Mouse (Mus musculus) monocyte, adult 5-6 weeks (primary cell): ENCODE measurements around the gene Ube2h. TPM values are rescaled to one million over a fixed set of nuclear protein-coding genes. Genes with fewer than 3 reads are reported as not detected.
A peak's percentile ranks its signal among the peaks of the same experiment; 100 is the strongest.

ENCODE experiments used
- ATAC-seq: fragments of 153-309, 156-312 bp; replicated peaks from 2 replicates; pipeline ENCODE4 v1.8.0; 2017; ENCODE audit warnings: mild to moderate bottlenecking; ENCODE audit not compliant: low TSS enrichment, insufficient number of reproducible peaks, severe bottlenecking, poor library complexity, low FRiP score
- total RNA-seq: library from RNA; stranded (forward); fragments of 200-1000, 200-491, 200-594 nt; gene quantifications from 3 replicates; pipeline ENCODE4 v1.2.3, GENCODE M21; 2017

The Ube2h gene
- total RNA-seq, 1 experiment from 2014 or later, result 69.4 TPM

DNA sequence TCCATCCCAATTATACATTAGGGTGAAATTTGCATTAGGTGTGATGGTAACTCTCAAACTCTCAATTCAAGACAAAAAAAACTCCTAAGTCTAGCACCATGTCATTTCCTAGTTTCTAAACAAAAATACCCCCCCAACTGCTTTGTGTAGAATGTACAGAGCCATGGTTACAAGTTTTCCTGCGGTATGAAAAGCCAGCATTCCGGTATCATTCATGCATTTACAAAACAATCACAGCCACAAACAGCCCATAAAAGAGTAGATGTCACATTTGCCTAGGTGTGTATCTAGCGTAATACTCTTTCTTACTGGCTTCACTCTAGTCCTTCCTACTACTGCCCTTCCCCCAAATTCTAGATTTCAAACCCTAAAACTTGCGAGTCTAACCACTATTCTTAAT is 2.2 kb downstream of the Ube2h start:
- ATAC-seq, result no peak

DNA sequence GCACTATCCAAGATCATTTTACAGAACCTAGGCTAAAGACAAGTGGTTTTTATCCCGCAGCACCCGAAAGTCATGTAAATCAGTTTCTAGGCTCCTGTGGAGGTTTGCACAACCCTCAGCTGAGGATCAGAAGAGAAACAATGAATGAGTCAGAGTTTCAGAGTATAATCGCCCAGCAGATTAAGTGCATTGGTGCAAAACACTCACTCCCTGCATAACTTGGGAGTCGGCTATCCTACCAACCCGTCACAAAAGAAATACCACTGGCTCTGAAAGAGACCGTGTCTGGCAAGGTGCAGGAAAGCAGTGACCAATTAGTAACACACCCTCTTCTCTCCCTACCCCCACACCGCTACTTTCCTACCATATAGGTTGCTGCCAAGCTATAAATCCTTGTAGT is 3.4 kb downstream of the Ube2h start:
- no peak for ATAC-seq

DNA sequence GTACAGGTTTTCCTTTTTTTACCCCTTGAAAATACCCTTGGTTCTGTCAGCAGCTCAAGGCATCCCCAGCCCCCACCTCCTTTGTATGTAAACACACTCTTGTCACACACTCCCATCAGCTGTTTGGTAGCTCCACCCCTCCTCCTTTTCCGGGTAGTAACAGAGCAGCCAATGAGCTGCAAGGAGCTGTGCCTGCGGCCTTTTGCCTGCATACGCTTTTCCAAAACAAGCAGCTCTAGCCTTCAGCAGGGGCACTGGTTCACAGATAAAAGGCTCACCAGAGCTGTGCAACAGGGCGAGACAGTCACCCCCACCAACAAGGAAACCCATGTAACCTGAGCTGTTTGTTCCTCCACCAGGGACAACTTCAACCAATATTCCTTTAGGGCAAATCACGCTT is 4.0 kb downstream of the Ube2h start:
- ATAC-seq, result peak; percentile 79

DNA sequence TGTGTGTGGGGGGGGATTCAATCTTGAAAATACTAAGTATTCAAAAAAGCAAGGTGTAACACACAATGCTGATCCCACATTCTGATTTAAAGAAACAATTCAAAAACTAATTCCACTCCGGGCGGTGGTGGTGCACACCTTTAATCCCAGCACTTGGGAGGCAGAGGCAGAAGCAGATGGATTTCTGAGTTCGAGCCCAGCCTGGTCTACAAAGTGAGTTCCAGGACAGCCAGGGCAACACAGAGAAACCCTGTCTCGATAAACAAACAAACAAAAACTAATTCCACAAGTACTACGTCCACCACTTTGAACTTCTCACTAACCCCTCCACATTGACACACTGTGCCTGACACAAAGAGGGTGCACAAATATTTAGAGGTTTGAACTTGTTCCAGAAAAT is 4.7 kb downstream of the Ube2h start:
- no peak for ATAC-seq

DNA sequence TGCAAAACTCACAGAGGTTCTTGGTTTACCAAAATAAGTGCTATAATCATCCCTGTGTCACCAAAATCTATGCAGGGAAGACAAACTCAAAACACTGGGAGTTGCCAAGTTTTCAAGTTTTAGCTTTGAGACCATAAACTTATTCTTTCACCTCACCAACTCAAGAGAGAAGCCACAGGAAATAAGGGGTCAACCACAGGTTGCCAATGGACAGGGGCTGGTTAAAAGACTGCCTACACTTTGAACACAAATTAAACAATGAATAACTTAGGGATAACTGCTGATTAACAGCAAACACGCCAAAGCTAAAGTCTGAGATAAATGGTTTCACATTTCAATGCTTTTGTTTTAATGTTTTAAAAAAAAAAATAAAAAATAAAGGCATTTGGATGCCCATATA is 5.2 kb downstream of the Ube2h start:
- ATAC-seq, result no peak

DNA sequence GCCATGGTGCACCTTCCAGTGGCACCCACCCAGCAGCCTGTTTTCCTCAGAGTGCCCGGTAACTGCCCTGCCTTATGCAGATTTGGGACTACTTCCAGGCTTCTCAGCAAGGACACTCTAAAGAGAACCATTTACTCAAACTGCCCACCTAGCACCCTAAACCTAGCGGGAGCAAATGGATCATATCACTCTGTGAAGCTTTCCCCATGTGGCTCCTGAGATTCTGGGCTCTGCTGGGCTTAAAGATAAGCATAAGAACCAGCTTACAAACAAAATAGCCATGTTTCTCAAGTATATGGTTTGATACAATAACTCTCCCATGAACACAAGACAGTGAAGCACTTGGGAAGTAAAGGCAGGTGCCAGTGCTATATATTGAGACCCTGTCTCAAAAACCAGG is 11.8 kb downstream of the Ube2h start:
- ATAC-seq, result no peak

DNA sequence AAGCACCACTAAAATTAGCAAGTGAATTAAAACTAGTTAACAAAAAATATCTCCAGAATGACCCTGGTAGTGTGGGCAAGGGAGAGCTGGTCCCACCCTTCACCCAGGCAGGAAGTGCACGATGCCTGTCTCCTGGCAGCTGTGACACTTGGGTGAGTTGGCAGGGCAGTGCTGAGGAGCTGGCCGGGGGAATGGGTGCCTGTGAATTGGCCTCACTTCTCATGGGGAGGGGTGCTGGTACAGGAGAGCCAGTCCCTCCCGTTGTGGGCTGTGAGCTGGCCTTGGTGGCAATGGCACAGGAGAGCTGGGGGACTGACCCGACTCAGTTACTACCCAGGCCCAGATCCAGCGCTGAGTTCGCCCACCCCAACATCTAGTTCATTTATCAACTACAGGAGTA is 16.4 kb downstream of the Ube2h start:
- ATAC-seq, result no peak

DNA sequence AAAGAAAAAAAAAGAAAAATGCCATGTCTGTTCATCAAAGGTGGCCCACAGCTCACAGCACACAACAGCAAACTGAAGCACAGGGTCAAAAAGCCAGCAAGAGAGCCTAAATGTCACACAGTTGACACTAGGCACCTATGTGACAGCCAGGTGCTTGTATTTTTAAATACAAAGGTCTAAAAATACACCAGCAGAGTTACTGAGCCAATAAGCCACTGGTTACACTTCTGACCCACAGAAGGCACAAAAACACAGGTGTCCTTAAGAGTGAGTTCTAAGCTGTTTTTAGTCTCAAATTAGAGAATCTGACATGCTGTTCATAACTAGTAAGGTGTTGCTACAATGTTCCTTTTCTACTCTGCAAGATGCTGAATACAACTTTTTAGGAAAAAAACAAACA is 17.7 kb downstream of the Ube2h start:
- no peak for ATAC-seq

DNA sequence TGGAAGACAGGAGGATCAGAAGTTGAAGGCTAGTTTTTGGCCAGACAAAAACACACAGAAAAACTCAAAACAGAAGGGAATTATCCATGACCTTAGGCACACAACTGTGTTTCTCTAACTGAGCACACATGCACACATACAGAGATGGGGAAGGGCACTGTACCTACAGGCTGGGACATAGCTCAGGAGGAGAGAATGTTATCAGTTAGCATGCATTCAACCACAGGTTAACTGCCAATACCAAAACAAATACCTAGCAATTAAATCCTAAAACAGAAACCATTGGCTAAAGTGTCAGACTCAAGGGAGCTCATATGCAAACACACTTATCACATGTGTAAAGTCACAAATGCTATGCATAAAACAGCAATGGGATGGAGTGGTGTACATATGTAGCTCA is 20.2 kb downstream of the Ube2h start:
- no peak for ATAC-seq

DNA sequence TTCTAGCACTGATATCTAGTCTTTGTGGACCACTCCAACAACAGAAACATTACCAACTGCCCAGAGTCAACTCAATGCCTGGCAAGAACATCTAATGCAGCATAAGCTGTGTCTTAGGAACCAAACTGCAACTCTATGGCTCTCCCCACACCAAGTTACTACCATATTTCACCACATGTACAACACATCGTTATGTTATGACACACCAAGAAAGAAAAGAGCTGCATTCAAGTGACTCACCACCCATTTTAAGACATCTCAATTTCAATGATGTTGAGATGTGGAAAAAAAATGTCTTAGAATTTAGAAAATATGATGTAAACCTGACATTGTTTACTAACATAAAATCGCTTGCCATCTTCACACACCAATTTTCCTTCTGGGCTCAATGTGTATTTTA is 22.0 kb downstream of the Ube2h start:
- no peak for ATAC-seq

DNA sequence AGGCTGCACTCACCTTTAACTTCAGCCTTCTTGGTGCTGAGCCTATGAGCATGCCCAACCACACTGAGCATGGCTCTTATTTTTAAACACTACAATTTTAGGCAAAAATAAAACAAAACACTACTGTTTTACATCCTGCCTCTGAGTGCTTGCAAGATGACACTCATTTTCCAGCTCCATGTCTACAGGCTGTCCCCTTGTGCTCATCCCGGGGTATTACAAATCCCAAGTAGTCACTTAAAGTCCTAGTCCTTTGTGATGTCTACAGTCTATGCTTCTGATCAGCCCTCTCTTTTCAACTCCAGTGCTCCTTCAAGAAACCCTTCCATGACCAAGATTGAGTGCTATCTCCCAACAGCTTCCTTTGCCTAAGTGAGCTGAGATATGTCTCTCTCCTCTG is 26.0 kb downstream of the Ube2h start:
- no peak for ATAC-seq

DNA sequence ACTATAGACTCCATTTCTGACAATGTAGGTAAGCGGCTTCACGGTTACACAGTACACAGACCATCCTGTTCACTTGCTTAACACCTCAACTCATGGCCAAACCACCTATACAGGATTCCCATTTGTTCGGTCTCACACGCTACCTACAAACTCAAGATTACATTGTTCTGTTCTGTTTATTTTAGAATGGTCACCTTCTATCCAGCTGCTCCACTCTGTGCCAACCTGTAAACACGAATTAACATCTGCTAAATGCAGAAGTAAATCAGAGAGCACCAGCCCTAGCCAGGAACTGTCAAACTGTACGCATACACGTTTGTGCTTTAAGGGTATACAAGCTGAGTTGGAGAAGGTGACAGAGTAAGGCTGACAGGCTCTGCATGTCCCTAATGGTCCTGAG is 27.5 kb downstream of the Ube2h start:
- no peak for ATAC-seq

DNA sequence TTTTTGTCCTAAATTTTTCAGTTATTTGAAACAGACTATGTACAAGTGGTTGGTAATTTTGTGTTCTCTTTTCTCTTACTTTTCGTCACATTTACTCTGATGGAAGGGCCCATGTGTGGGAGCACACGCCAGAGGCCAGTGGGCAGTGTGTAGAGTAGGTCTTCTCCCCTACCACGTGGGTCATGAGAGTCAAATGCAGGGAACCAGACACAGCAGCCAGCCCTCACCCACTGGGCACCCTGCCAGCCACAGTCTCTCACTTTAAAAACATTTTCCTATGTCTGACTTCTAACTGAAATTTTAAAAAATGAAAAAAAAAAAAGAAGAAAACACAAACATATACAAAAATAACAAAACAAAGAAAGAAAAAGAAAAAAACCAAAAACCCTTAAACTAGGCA is 28.0 kb downstream of the Ube2h start:
- no peak for ATAC-seq

DNA sequence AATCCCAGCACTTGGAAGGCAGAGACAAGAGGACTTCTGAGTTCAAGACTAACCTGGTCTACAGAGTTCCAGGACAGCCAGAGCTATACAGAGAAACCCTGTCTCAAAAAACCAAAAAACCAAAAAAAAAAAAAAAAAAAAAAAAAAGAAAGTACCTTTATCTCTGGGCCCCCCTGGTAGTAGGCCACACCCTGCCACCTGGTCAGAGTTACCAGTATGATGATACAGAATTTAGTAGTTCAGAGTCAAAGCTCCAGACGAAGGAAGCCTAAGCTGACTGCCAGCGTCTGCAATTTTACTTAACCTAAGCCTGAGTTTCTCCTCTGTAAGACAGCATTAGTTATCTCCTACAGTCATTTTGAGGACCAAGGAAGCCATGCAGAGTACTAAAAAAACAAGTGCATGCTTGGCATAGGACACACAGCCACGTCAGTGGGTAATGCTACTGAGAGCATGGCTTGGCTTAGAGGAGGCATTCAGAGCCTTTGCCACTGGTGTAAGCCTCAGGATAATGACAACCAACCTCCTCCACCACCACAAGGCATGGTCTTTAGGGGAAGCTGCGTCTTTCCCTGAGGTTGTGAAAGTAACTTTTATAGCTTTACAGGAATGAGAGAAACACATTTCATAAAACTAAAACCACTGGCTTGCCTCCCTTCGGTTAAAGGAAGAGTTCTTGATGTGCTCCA is 29.0 kb downstream of the Ube2h start:
- ATAC-seq, result no peak

DNA sequence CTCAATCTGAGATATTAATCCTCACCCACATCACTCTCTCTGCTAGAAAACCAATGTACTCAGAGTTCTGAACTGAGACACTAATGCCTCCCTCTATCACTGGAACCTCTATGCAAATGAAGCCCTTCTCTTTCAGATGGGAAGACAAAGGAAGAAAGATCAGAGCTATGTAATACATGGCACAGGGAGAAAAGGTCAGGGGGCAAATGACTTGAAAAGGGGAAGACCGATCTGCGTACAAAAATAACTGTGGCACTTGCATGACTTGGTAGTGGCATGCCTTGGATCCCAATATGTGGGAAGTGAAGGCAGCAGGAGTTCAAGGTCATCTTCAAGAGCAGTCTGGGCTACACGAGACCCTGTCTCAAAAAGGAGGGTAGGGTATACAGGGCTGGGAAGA is 31.4 kb downstream of the Ube2h start:
- no peak; the same call in 1 of the 2 replicates for ATAC-seq

DNA sequence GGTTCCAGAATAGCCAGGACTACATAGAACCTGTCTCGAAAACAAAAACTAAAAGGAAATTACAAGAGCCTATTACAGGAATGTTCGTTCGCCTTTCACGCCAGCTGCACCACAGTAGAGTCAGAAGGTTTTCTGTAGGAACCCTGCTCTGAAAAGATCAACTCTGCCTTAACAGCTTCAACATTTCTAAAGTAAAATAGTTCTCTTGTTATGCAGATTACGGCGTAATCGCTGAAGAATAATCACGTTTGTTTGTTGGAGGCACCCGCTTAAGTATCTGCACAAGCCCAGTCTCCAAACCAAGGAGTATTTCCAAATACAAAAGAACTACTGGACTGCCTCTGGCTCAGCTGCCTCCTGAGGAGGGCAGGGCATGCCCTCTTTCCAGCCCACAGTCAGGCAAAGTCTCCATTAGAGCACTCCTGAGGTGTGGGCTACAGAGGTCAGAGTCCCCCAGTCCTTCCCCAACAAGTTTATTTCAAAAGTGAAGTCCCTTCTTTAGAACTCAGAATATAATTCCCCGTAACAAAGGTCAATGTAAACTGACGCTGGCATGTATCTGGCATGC is 31.9 kb downstream of the Ube2h start:
- ATAC-seq, result no peak

DNA sequence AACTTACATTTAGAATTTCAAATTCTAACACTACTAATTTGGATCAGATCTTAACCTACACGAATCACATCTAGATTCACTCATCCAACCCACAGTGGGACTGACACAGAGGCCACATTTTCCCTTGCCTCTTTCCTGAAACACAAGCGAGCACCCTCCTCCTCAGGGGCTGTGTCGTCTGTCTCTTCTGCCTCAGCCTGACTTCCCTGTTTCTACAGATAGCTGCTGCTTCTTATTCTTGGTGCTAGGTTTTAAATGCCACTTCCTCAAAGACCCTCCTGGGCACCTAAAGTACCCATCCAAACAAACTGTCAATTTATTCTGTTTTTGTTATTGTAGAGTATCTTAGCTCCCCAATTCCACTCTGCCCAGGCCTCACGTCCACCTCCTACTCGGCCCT is 34.5 kb downstream of the Ube2h start:
- ATAC-seq, result no peak

DNA sequence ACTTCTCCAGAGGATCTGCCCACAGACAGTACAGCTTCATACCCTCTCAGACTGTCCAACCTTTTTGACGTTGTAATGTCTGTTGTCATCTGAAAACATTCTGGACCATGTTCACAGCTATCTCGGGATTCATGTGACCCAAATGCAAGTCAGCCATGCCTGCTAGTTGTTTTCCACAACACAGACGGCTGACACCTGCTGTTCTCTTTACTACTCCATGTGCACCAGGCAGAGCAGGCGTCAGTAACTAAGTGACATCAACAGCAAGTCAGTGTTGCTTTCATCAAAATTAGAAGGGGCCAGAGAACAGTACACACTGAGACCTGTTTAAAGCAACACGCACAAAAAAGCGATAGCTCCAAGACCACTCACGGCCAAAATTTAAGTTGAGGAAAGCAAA is 36.9 kb downstream of the Ube2h start:
- ATAC-seq, result no peak

DNA sequence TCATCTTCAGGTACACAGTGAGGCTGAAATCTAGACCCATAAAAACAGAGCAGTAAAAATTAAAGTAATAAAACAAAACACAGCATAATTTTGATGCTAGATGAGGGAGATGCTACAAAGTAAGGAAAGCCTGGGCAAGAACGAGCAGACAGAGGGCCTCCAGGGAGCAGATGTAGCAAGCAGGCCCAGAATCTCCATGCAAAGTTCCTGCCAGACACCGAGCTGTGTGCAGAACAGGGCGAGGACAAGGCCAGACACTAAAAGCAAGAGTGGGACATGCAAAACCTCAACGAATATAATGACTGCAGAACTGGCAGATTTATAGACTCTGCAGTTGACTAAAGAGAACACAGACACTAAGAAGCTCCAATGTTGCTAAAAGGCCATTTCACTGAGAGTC is 38.9 kb downstream of the Ube2h start:
- no peak for ATAC-seq

DNA sequence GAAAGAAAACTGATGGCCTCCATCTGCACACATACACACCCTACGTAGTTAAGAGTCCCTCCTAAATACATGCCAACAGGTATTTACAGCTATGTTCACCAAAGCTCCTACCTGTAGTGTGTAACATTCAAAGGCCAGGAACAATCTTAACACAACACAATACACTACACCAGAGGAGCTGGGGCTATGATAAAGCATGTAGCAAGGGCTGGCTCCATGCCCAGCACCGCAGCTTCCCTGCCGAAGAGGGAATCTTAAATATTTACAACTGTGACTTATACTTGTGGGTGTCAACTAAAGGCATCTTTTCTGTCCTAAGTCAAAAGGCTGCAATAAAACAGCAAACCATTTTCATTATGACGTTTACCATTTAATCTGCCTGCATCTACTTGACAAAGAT is 41.3 kb downstream of the Ube2h start:
- ATAC-seq, result no peak

DNA sequence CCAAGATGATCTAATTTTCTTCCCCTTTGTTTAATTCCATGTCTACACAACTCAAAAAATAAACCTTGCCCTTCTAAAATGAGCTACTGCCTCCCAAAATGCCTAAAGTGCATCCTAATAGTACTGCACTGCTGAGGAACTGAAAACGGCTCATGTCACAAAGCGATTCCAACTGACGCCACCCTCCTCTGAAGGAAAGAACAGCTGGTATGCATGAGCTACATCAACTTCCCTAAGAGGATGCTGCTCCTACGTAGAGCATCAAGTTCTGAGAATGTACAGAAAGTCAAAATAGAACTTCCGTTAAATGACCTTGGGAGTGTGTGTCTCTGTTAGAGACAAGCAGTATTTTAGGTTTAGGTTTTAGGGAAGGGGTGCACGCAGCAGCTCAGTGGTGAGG is 45.1 kb downstream of the Ube2h start:
- ATAC-seq, result no peak
